Mouse (Mus musculus) ES-Bruce4 (cell line): Measurements from ENCODE around the gene Tom1.

Source experiments
- CTCF ChIP-seq: IDR thresholded peaks from one replicate; pipeline ENCODE4 v1.8.1; 2011; ENCODE audit warnings: low read depth, low read length
- EP300 ChIP-seq: IDR thresholded peaks from 2 replicates; pipeline ENCODE4 v1.6.1; 2011; ENCODE audit warnings: low read depth, low read length; ENCODE audit not compliant: insufficient read depth
- POLR2A ChIP-seq: IDR thresholded peaks from one replicate; pipeline ENCODE4 v1.8.1; 2011; ENCODE audit warnings: low read length; ENCODE audit not compliant: insufficient read depth

GRCm38 (mm10) chr8:75070297-75070696 is 36.8 kb downstream of the Tom1 start:
- TF ChIP-seq CTCF (no peak), POLR2A (no peak), EP300 (no peak)
